Mouse (Mus musculus) MEL (cell line): ENCODE results near the gene Prss33. TPM values are rescaled to one million over a fixed set of nuclear protein-coding genes. Genes with fewer than 3 reads are reported as not detected.

Experiments
- DNase-seq: peaks from one replicate; pipeline ENCODE4 v3.0.0; 2011; ENCODE audit warnings: low read depth, low spot score
- H3K27ac ChIP-seq: 2 replicates; pipeline ENCODE4 v1.5.1; 2012; ENCODE audit warnings: low read depth, mild to moderate bottlenecking, control low read depth, low read length, moderate library complexity; ENCODE audit not compliant: control insufficient read depth
- H3K27me3 ChIP-seq, 2 experiments: fragments of 150-350 bp in 1 of 2; sonication (generic) in 1 of 2; 2 replicates each; pipeline ENCODE4 v1.6.1; 2012; ENCODE audit warnings: low read length in 2 of 2, mild to moderate bottlenecking in 2 of 2, improper control_type of control experiment in 1 of 2, moderate library complexity in 1 of 2; ENCODE audit not compliant: insufficient read depth in 2 of 2, control insufficient read depth in 1 of 2
- H3K36me3 ChIP-seq, 2 experiments: 2 replicates each; pipeline ENCODE4 v1.6.1; 2012 to 2014; ENCODE audit warnings: low read length in 2 of 2, improper control_type of control experiment in 1 of 2, inconsistent platforms in 1 of 2, mild to moderate bottlenecking in 1 of 2; ENCODE audit not compliant: insufficient read depth in 2 of 2, control insufficient read depth in 1 of 2
- H3K4me1 ChIP-seq, 2 experiments: fragments of 150-350 bp in 1 of 2; sonication (generic) in 1 of 2; 2 replicates each; pipeline ENCODE4 v1.6.1; 2012; ENCODE audit warnings: low read length in 2 of 2, improper control_type of control experiment in 1 of 2, mild to moderate bottlenecking in 1 of 2; ENCODE audit not compliant: insufficient read depth in 2 of 2, control insufficient read depth in 1 of 2
- H3K4me3 ChIP-seq, 2 experiments: fragments of 150-350 bp in 1 of 2; sonication (generic) in 1 of 2; 2 replicates each; pipeline ENCODE4 v1.5.1; 2012; ENCODE audit warnings: low read depth in 2 of 2, low read length in 2 of 2, mild to moderate bottlenecking in 2 of 2, moderate library complexity in 2 of 2, control low read depth in 1 of 2, improper control_type of control experiment in 1 of 2; ENCODE audit not compliant: control insufficient read depth in 1 of 2, insufficient read depth in 1 of 2
- H3K79me2 ChIP-seq: 2 replicates; pipeline ENCODE4 v1.6.1; 2012; ENCODE audit warnings: mild to moderate bottlenecking, low read length, moderate library complexity; ENCODE audit not compliant: control insufficient read depth, poor library complexity, insufficient read depth
- H3K9ac ChIP-seq: 2 replicates; pipeline ENCODE4 v1.6.1; 2012; ENCODE audit warnings: low read depth, mild to moderate bottlenecking, control low read depth, low read length, moderate library complexity; ENCODE audit not compliant: control insufficient read depth, poor library complexity, severe bottlenecking
- H3K9me3 ChIP-seq: fragments of 150-350 bp; sonication (generic); replicated peaks from 2 replicates; pipeline ENCODE4 v1.6.1; 2012; ENCODE audit warnings: mild to moderate bottlenecking, low read length, improper control_type of control experiment, moderate library complexity; ENCODE audit not compliant: insufficient read depth
- BHLHE40 ChIP-seq: IDR thresholded peaks from 2 replicates; pipeline ENCODE4 v1.6.1; 2012; ENCODE audit warnings: low read depth, mild to moderate bottlenecking, inconsistent platforms, low read length, improper control_type of control experiment, borderline replicate concordance
- CHD1 ChIP-seq: IDR thresholded peaks from 2 replicates; pipeline ENCODE4 v1.6.1; 2012; ENCODE audit warnings: low read depth, mild to moderate bottlenecking, inconsistent platforms, low read length, improper control_type of control experiment
- CHD2 ChIP-seq: IDR thresholded peaks from 2 replicates; pipeline ENCODE4 v1.6.1; 2011; ENCODE audit warnings: low read length, improper control_type of control experiment
- CTCF ChIP-seq, 3 experiments: IDR thresholded peaks in 2 of 3; conservative IDR thresholded peaks in 1 of 3; 2 replicates each; pipeline ENCODE4 v1.5.1; 2011 to 2012; ENCODE audit warnings: low read length in 3 of 3, low read depth in 2 of 3, mild to moderate bottlenecking in 2 of 3, improper control_type of control experiment in 1 of 3, inconsistent platforms in 1 of 3, mixed read lengths in 1 of 3, moderate library complexity in 1 of 3; ENCODE audit not compliant: control insufficient read depth in 1 of 3, insufficient read depth in 1 of 3, poor library complexity in 1 of 3, severe bottlenecking in 1 of 3
- ELF1 ChIP-seq: IDR thresholded peaks from 2 replicates; pipeline ENCODE4 v1.6.1; 2014; ENCODE audit warnings: low read depth, mild to moderate bottlenecking, inconsistent platforms, low read length, improper control_type of control experiment, moderate library complexity
- EP300 ChIP-seq, 2 experiments: IDR thresholded peaks; 2 replicates each; pipeline ENCODE4 v1.6.1; 2011; ENCODE audit warnings: improper control_type of control experiment in 2 of 2, low read length in 2 of 2, low read depth in 1 of 2, mild to moderate bottlenecking in 1 of 2
- GABPA ChIP-seq: IDR thresholded peaks from 2 replicates; pipeline ENCODE4 v1.6.1; 2012; ENCODE audit warnings: low read depth, mild to moderate bottlenecking, inconsistent platforms, low read length, improper control_type of control experiment, moderate library complexity
- GATA1 ChIP-seq: IDR thresholded peaks from 2 replicates; pipeline ENCODE4 v1.6.1; 2011; ENCODE audit warnings: low read depth, low read length, improper control_type of control experiment
- HCFC1 ChIP-seq: IDR thresholded peaks from 2 replicates; pipeline ENCODE4 v1.6.1; 2012; ENCODE audit warnings: low read depth, mild to moderate bottlenecking, inconsistent platforms, low read length, improper control_type of control experiment, moderate library complexity
- KAT2A ChIP-seq: conservative IDR thresholded peaks from 2 replicates; pipeline ENCODE4 v1.6.1; 2012; ENCODE audit warnings: low read depth, low read length, improper control_type of control experiment, inconsistent platforms
- MAX ChIP-seq: IDR thresholded peaks from 2 replicates; pipeline ENCODE4 v1.6.1; 2011; ENCODE audit warnings: low read length, improper control_type of control experiment
- MAZ ChIP-seq: IDR thresholded peaks from 2 replicates; pipeline ENCODE4 v1.6.1; 2012; ENCODE audit warnings: low read depth, mild to moderate bottlenecking, inconsistent platforms, low read length, improper control_type of control experiment
- MEF2A ChIP-seq: IDR thresholded peaks from 2 replicates; pipeline ENCODE4 v1.6.1; 2014; ENCODE audit warnings: low read depth, mild to moderate bottlenecking, inconsistent platforms, low read length, improper control_type of control experiment; ENCODE audit not compliant: poor library complexity, insufficient replicate concordance, severe bottlenecking; ENCODE audit errors: extremely low read depth
- MXI1 ChIP-seq: IDR thresholded peaks from 2 replicates; pipeline ENCODE4 v1.6.1; 2011; ENCODE audit warnings: mild to moderate bottlenecking, low read depth, low read length, improper control_type of control experiment
- MYC ChIP-seq: IDR thresholded peaks from 2 replicates; pipeline ENCODE4 v1.6.1; 2011; ENCODE audit warnings: low read depth, mild to moderate bottlenecking, low read length, improper control_type of control experiment, moderate library complexity
- NELFE ChIP-seq: IDR thresholded peaks from 2 replicates; pipeline ENCODE4 v1.6.1; 2011; ENCODE audit warnings: low read depth, low read length, improper control_type of control experiment
- POLR2AphosphoS5 ChIP-seq: IDR thresholded peaks from 2 replicates; pipeline ENCODE4 v1.6.1; 2012; ENCODE audit warnings: low read depth, borderline replicate concordance, mild to moderate bottlenecking, inconsistent platforms, low read length, moderate library complexity, mixed read lengths
- RAD21 ChIP-seq: IDR thresholded peaks from 2 replicates; pipeline ENCODE4 v1.6.1; 2011; ENCODE audit warnings: mild to moderate bottlenecking, low read depth, low read length, improper control_type of control experiment
- SMC3 ChIP-seq: IDR thresholded peaks from 2 replicates; pipeline ENCODE4 v1.6.1; 2011; ENCODE audit warnings: low read depth, low read length, improper control_type of control experiment
- TAL1 ChIP-seq: IDR thresholded peaks from 2 replicates; pipeline ENCODE4 v1.6.1; 2012; ENCODE audit warnings: mild to moderate bottlenecking, inconsistent platforms, low read length, moderate library complexity, mixed read lengths
- TBP ChIP-seq: IDR thresholded peaks from 2 replicates; pipeline ENCODE4 v1.8.0; 2011; ENCODE audit warnings: low read depth, low read length, improper control_type of control experiment
- TCF12 ChIP-seq: IDR thresholded peaks from 2 replicates; pipeline ENCODE4 v1.6.1; 2014; ENCODE audit warnings: low read depth, mild to moderate bottlenecking, inconsistent platforms, low read length, improper control_type of control experiment, moderate library complexity
- UBTF ChIP-seq: IDR thresholded peaks from 2 replicates; pipeline ENCODE4 v1.6.1; 2012; ENCODE audit warnings: low read depth, mild to moderate bottlenecking, inconsistent platforms, low read length, improper control_type of control experiment, moderate library complexity, borderline replicate concordance; ENCODE audit not compliant: insufficient read depth
- USF1 ChIP-seq: IDR thresholded peaks from 2 replicates; pipeline ENCODE4 v1.6.1; 2014; ENCODE audit warnings: low read depth, mild to moderate bottlenecking, inconsistent platforms, low read length, improper control_type of control experiment, moderate library complexity
- USF2 ChIP-seq, 2 experiments: IDR thresholded peaks; 2 replicates each; pipeline ENCODE4 v1.6.1; 2011 to 2012; ENCODE audit warnings: improper control_type of control experiment in 2 of 2, low read length in 2 of 2, borderline replicate concordance in 1 of 2, inconsistent platforms in 1 of 2, low read depth in 1 of 2, mild to moderate bottlenecking in 1 of 2; ENCODE audit not compliant: insufficient read depth in 1 of 2
- ZC3H11A ChIP-seq: IDR thresholded peaks from 2 replicates; pipeline ENCODE4 v1.6.1; 2012; ENCODE audit warnings: low read depth, mild to moderate bottlenecking, inconsistent platforms, low read length, improper control_type of control experiment
- ZMIZ1 ChIP-seq: IDR thresholded peaks from 2 replicates; pipeline ENCODE4 v1.6.1; 2012; ENCODE audit warnings: low read depth, mild to moderate bottlenecking, inconsistent platforms, low read length, improper control_type of control experiment, moderate library complexity
- ZNF384 ChIP-seq: IDR thresholded peaks from 2 replicates; pipeline ENCODE4 v1.6.1; 2012; ENCODE audit warnings: low read depth, mild to moderate bottlenecking, inconsistent platforms, low read length, improper control_type of control experiment
- polyA plus RNA-seq, 2 experiments: library from polyadenylated mRNA; stranded (reverse) in 1 of 2; unstranded in 1 of 2; fragments of >175 nt in 1 of 2; fragments of >200 nt in 1 of 2; gene quantifications; 2 replicates each; pipeline versions ENCODE4 v1.2.1 to v1.2.4; 2012; ENCODE audit warnings: low replicate concordance in 2 of 2, low read depth in 1 of 2; ENCODE audit not compliant: insufficient read length in 2 of 2, insufficient read depth in 1 of 2, missing spikeins in 1 of 2
- total RNA-seq: library from RNA; depleted of rRNA; stranded (reverse); fragments of 300-350 nt; gene quantifications from 2 replicates; pipeline ENCODE4 v1.2.3, GENCODE M21; 2012

Prss33 gene
- total and polyA plus RNA-seq, 3 experiments = 0.08 to 1.0 TPM; not detected in 1

DNA sequence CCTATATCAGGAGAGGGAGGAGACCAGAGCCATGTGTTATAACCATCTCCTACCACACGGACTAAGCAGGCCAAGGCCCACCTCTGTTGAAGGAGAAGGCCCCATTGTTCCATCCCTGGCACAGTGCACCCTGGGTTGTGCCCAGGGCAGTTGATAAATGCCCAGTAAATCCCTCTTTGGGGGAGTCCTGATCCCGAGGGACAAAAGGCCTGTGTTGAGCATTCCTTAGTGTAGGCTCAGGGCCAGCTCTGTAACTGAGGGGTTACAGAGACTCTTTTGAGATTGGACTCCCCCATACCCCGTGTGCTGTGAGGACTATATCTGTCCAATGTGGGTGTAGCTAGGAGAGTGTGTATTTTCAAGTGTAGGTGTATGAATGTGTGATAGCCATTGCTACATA lies 40.9 kb upstream of the Prss33 start:
- DNase-seq = no peak

DNA sequence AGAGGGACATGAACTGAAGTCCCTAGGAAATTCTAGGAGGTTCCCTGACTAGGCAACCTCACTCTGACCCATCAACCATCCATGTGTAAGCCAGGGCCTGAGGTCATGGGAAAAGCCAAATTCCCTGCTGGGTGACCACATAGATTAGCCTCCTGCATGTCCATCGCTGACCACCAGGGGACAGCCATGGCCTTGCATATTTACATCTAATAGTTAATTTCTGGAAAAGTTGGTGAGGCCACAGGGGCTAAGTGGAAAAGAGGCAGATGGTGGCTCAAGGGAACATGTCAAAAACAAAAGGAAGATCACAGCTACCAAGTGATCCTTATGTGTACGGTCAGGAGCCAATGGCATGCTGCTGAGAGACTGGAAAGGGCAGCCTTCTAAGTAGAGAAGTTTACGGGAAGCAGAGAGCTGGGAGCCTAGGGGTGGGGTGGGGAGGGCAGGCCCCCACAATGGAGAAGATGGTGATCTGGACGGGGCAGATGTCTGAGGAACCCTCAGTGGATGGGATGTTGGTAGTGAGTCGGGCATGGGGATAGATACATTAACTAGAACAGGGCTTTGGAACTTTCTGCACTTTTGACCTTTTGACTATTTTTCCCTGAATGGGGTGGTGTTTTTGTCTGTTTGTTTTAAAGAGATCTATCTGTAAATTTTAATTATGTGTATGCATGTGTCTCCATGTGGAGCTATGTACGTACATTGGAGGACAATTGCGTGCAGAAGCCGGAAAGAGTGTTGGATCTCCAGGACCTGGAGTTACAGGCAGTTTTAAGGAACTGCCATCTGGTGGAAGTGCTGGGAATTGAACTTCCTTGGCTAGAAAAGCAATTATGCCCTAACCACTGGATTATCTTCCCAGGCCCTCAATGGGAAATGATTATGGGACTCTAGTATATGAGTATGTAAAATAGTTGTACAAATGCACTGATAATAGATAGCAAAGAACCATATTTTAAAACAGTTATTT lies 38.3 kb upstream of the Prss33 start:
- Histone ChIP-seq H3K79me2 (no peaks in the 10 kb centered on the region), H3K9ac (no peak overlapping the region), H3K9me3 (no peaks in the 10 kb centered on the region), H3K27me3 (peaks cover 0 to 8% of the 10 kb centered on the region in 2 experiments; a peak in 2 of 4 replicates), H3K4me3 (no peak overlapping the region), H3K4me1 (no peaks in the 10 kb centered on the region), H3K36me3 (no peaks in the 10 kb centered on the region), H3K27ac (no peak overlapping the region)
- DNase-seq = peak; percentile 37
- no peak for TF ChIP-seq NELFE
- no peak for TF ChIP-seq ZMIZ1
- TF ChIP-seq BHLHE40 = no peak
- TF ChIP-seq ELF1 = no peak
- TF ChIP-seq SMC3 = peak; percentile 68
- no peak for TF ChIP-seq ZNF384
- TF ChIP-seq POLR2AphosphoS5 = no peak
- TF ChIP-seq CHD2 = no peak
- no peak for TF ChIP-seq MAZ
- TF ChIP-seq KAT2A = no peak
- no peak for TF ChIP-seq MEF2A
- no peak for TF ChIP-seq USF2 (IDR thresholded peaks at IDR 0.05; ENCODE audit: borderline replicate concordance in 1 of 2, insufficient read depth in 1 of 2, low read depth in 1 of 2, low read length in 2 of 2)
- no peak for TF ChIP-seq MYC
- no peak for TF ChIP-seq EP300 (IDR thresholded peaks at IDR 0.05; ENCODE audit: low read depth in 1 of 2, low read length in 2 of 2)
- TF ChIP-seq ZC3H11A = peak; percentile 36
- no peak for TF ChIP-seq GABPA
- no peak for TF ChIP-seq TBP
- peak; percentile 54 to 62 (median 59) for TF ChIP-seq CTCF (IDR thresholded peaks at IDR 0.05 in 2 of 3, conservative IDR thresholded peaks at IDR 0.05 in 1 of 3; ENCODE audit: control insufficient read depth in 1 of 3, insufficient read depth in 1 of 3, low read depth in 2 of 3, low read length in 3 of 3, poor library complexity in 1 of 3, severe bottlenecking in 1 of 3)
- no peak for TF ChIP-seq CHD1
- TF ChIP-seq TCF12 = no peak
- no peak for TF ChIP-seq USF1
- TF ChIP-seq TAL1 = no peak
- peak; percentile 42 for TF ChIP-seq RAD21
- no peak for TF ChIP-seq MXI1
- TF ChIP-seq HCFC1 = no peak

More for the DNA sequence above, 40.9 kb upstream of the Prss33 start:
- H3K27me3 ChIP-seq = peaks cover 0 to 4% of the 10 kb centered on the region in 2 experiments; a peak in 1 of 4 replicates
- H3K9me3 ChIP-seq = no peaks in the 10 kb centered on the region
- H3K4me1 ChIP-seq = no peaks in the 10 kb centered on the region
- TF ChIP-seq GATA1 (no peak), TCF12 (no peak), UBTF (no peak), ZNF384 (no peak), TAL1 (no peak), ZC3H11A (no peak), MEF2A (no peak), EP300 (IDR thresholded peaks at IDR 0.05; ENCODE audit: low read depth in 1 of 2, low read length in 2 of 2) (no peak), CTCF (IDR thresholded peaks at IDR 0.05 in 2 of 3, conservative IDR thresholded peaks at IDR 0.05 in 1 of 3; ENCODE audit: control insufficient read depth in 1 of 3, insufficient read depth in 1 of 3, low read depth in 2 of 3, low read length in 3 of 3, poor library complexity in 1 of 3, severe bottlenecking in 1 of 3) (no peak), MAX (no peak)
- H3K4me3 ChIP-seq = no peak overlapping the region
- H3K79me2 ChIP-seq = no peaks in the 10 kb centered on the region
- H3K36me3 ChIP-seq = no peaks in the 10 kb centered on the region
- H3K27ac ChIP-seq = no peak overlapping the region
- H3K9ac ChIP-seq = no peak overlapping the region
